Mouse (Mus musculus) thymus, postnatal 14 days (tissue): ENCODE data around the gene Ilk.
A peak's percentile ranks its signal among the peaks of the same experiment; 100 is the strongest.
"Not testable (repeated sequence)": the region's sequence is repeated elsewhere in the genome, so short reads cannot be mapped to it uniquely, and the experiment has no call there.

Source experiments
- DNase-seq: peaks from one replicate; pipeline ENCODE4 v3.0.0; 2021

Ilk gene

DNA sequence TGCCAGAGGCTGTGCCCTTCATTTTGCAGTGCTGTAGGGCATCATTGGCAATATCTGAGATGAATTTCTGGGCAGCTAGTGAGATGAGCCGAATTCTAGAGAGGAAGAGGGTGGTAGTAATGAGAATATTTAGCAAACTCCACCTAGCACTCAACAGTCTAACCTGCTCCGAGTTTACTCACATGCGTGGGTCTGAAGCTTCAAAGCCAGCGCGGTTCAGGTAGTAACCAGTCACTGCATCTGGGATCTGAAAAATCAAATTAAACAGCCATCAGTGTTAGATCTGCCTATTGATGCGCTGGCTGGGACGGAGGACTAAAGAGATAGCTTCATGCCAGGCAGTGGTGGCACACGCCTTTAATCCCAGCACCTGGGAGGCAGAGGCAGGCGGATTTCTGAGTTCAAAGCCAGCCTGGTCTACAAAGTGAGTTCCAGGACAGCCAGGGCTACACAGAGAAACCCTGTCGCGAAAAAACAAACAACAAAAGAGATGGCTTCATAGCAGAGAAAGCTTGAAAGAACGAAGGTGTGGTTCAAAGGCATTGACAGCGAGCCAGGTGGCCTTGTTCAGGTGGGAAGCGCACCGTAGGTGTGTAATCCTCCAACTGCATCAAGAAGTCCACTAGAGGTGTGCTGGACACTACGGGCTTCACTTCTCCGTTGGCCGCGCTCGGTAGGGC is 7.0 kb downstream of the Ilk start:
- DNase-seq = not testable (repeated sequence)

- peak; percentile 93 for DNase-seq
Measured at GRCm38 (mm10) chr7:105743926-105744590, 7.7 kb downstream of the Ilk start, which contains the start of gene Taf10. Gene Taf10 (minus strand): TSS chr7:105744361.

DNA sequence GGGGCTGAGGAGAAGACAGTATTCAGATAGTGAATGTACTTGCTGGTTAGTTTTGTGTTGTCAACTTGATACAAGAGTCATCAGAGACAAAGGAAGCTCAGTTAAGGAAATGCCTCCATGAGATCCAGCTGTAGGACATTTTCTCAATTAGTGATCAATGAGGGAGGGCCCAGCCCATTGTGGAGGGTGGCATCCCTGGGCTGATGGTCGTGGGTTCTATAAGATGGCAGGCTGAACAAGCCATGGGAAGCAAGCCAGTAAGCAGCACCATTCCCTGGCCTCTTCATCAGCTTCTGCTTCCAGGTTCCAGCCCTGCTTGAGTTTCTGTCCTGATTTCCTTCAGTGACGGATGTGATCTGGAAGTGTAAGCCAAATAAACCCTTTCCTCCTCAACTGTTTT is 11.4 kb downstream of the Ilk start:
- no peak for DNase-seq

DNA sequence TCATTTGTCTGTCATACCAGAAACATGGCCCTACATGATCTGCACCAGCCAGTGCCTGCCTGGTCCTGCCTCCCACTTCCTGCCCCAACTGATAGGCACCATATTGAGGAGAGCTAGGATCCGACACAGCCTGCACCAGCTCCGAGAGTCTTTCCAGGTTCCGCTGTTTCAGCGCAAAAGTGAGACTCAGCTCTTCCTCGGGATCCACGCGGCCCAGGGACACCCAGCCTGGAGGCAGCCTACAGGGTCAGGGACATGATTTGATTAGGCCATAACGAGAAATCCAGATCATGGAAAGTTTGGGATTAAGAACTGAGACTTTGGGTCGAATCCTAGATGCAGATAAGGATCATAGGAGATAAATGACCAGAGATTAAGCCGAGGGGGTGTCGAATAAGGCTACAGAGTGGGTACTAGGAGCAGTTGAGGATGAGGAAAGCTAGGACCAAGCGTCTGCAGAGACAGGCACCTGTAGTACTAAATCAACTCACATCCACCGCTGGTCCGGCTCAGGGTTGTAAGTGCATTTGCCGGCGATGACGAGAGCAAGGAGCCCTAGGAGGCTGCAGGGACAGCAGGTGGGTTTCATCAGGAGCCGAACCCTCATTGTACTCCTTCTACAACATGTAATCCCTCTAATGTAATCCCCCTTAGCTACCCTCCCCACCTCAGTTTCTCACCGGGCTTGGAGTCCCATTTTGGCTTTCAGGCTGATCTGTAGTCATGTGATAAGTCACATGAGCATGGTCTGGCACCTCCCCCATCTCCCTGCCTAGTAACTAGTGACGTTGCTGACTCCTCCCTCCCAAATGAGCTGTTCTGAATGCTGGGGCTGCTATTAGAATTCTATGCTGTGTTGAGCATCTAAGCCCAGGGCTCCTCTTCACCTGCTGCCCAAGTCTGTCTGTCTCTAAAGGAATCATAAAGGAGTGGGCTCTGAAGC is 15.4 kb downstream of the Ilk start, which contains the start of gene Tpp1:
Gene Tpp1 (minus strand): TSS at position 745 of the 943 bp plus-strand sequence.
- peak; percentile 93 for DNase-seq

DNA sequence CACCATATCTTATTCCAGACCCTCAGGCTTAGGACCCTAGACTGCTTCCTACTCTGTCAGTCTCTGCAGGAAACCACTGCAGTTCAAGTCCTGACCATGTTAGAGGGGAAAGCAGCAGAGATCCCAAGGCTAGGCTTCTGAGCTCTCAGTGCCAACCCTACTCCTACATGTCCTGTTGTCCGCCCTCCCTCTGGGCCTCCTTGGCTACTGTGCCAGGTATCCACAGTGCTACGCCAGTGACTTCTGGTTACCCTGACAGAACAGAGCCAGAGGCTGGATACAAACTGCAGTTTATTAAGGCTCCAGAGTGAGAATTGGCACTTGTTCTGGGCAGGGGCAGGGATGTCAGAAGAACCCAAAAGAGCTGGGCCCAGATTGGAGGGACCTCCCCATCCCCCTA is 16.3 kb downstream of the Ilk start:
- DNase-seq = no peak

- DNase-seq = no peak
Measured at GRCm38 (mm10) chr7:105753281-105753680, 16.9 kb downstream of the Ilk start.

GRCm38 (mm10) chr7:105761813-105762484 is 25.6 kb downstream of the Ilk start:
- DNase-seq = no peak

- DNase-seq = no peak
Measured at GRCm38 (mm10) chr7:105762517-105763270, 26.3 kb downstream of the Ilk start.

DNA sequence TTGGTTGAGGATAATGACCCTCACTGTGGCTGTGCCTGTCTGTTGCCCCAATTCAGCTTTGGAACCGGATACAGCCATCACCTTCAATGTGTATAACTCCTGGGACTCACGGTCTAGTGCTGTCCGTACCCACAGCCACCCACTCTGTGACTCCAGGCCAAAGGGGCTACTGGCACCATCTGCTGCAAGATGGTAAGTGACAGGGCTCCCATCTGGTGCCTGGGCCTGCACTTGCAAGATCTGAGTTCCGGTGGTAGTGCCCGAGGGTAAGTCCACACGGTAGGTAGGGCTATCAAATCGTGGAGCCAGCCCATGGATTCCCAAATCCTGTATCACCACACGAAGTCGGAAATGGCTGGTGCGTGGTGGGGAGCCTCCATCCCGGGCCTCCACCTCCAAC is 27.9 kb downstream of the Ilk start:
- no peak for DNase-seq

DNA sequence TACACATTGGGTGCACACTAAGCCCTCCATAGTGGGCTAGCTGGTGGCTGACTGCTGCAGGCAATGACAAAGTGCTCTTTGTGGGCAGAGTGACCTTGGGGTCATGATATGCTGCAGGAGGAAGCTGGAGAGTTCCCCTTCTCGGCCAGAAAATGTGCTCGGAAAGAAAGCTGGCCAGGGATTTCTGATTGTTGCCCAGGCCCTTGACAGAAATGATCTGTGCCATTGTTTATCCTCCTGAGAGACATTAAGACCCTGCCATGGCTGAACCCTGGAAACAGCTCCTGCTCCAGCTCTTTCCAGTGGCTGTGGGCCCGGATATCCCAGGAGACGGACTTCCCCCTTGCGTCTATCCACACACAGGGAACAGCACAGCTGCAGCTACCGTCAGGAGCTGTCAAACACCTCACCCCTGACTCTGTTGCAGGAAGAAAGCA is 31.4 kb downstream of the Ilk start:
- no peak for DNase-seq

DNA sequence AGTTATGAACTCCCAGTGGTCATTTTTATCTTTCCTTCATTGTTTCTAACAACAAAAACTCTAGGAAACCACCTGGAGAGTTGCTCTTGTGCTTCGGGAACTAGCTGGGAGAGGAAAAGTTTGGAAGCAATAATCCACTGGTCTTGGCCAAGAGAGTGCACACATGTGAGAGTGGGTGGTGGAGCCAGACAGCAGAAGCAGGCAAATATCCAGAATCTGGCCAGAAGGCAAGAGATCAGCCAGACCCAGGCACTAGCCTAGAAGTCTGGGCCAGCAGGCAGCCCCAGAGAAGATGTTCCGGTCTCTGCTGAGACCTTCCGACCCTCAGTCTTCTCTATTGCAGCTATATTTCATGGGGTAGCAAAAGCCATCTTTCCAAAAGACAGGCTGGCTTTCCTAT is 33.6 kb downstream of the Ilk start:
- DNase-seq = no peak

- no peak for DNase-seq
Measured at GRCm38 (mm10) chr7:105772331-105772730, 35.9 kb downstream of the Ilk start.

- DNase-seq = no peak
Measured at GRCm38 (mm10) chr7:105773041-105773440, 36.6 kb downstream of the Ilk start.

DNA sequence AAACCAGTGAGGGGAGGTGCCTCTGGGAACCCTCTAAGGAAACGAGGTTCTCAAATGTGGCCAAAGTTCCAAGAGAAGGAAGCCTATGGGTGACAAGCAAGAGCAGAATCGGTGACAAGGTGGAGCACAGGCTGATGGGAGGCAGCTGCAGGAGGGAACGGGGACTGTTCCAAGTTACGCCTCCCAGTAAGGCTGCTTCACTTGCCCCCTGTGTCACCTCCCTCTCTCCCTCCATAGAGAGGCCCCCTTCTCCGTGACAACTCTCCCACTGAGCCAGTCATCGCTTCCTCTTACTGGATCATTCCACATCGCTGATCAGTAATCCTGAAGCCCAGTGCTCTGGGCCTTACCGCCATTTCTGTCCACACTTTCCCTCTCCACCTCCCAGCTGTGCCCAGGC is 38.3 kb downstream of the Ilk start:
- DNase-seq = no peak

DNA sequence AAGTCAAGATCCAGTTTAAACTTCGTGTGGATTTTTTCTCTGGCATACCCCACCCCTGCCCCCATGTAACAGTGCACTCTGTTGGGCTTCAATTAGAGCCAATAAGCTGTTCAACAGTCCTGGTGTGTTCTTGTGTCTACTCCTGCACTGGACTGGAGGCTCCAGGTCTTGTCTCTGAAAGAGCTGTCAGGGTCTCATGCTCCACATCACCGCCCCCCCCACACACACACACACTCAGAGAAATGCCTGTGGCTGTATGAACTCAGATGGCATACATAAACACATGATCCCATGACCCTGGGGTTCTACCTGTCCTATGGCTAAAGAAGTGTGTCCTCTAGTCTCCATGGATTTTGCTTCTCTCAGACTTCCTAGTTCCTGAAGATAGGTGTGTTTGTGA is 39.6 kb downstream of the Ilk start:
- DNase-seq = no peak

GRCm38 (mm10) chr7:105777316-105777715 is 40.9 kb downstream of the Ilk start:
- DNase-seq = no peak

DNA sequence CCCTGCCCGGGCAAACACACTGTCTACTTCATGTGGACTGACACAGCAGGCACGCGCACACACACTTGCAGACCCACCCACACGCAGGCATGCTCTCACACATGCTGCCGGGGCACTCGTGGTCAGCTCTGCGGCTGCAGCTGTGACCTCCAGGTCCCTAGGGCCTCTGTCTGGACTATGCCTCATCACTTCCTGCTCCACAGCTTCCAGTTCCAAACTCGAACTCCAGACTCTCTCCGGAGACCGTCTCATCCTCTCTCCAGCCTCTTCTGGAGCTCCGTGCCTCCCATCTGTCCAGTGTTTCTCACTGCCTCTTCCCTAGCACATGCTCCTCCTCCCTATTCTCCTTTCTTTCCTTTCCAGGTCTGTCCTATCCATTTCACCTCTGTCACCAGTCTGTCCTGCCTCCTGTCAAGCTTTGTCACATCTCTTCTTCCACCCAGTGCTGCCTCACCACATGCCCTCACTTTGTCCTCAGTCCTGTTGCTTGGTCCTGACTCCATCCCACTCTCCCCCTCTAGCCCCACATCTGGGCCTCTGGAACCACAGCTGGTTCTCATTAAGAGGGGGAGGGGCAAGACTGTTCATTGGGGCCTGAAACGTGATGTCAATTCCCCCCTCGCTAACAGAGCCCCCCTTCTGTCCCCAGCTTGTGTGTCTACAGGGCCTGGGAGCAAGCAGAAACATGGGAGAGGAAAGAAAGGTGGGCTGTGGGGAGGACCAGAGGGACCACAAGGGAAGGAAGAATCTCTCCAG is 41.6 kb downstream of the Ilk start:
- peak; percentile 20 for DNase-seq

GRCm38 (mm10) chr7:105778553-105779265 is 42.3 kb downstream of the Ilk start:
- peak; percentile 66 for DNase-seq

DNA sequence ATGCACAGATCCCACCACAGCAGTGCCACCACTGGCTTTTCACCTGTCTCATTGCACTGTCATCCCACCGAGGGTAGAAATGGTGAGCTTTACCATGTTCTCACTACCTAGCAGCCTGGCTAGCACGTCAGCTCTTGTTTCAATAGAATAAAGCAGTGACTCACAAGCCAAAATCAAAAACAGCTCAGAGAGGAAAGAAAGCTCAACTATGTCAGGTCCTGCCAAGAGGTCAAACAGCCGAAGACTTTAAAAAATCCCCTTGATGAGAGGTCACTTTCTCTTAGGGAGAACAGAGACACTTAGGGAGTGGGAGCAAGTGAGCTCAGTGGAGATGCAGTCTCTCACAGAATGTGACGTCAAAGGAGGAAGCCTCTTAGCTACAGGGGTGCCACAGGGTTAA is 47.5 kb downstream of the Ilk start:
- no peak for DNase-seq

DNA sequence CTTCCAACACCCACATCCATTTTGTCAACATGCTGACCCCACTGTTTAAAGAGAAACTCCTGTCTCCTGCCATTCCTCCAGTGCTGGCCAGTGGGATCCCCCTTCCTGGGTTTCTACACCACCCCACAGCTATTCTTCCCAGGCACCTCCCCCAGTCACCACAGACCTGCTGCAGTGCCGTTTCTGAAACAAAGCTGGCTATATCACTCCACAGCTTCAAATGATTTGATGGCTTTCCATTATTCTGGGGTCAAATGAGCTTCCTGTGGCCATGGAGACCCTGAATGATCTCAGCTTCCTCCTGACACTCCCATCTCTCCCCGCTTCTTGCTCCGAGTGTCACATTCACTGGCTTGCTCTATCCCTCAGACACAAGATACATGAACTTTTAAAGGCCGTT is 48.2 kb downstream of the Ilk start:
- no peak for DNase-seq
